Mouse (Mus musculus): ENCODE results near the gene Olfr488.
"Not testable (repeated sequence)": the region's sequence is repeated elsewhere in the genome, so short reads cannot be mapped to it uniquely, and the experiment has no call there.

The Olfr488 gene

GRCm38 (mm10) chr7:108258247-108258646, at the start of gene Olfr488:
Olfr488 (minus strand) TSS chr7:108258347.
- no peak for DNase-seq

- DNase-seq = no peak
Observed at GRCm38 (mm10) chr7:108288834-108289233, 30.7 kb upstream of the Olfr488 start, which contains the start of gene Olfr490. Olfr490 (minus strand) TSS chr7:108288934.

- DNase-seq = no peak
Observed at GRCm38 (mm10) chr7:108233551-108233950, 24.6 kb downstream of the Olfr488 start.

- not testable (repeated sequence) for DNase-seq
Observed at GRCm38 (mm10) chr7:108214536-108214935, 43.6 kb downstream of the Olfr488 start, which contains the start of gene Olfr487. Olfr487 (minus strand) TSS chr7:108214636.
